Mouse (Mus musculus): ENCODE results near the gene C130074G19Rik. TPM values are rescaled to one million over a fixed set of nuclear protein-coding genes. Genes with fewer than 3 reads are reported as not detected.
A peak's percentile ranks its signal among the peaks of the same experiment; 100 is the strongest.

Gene C130074G19Rik
- polyA plus RNA-seq, 1 experiment from 2014 or later: 1.2 TPM

DNA sequence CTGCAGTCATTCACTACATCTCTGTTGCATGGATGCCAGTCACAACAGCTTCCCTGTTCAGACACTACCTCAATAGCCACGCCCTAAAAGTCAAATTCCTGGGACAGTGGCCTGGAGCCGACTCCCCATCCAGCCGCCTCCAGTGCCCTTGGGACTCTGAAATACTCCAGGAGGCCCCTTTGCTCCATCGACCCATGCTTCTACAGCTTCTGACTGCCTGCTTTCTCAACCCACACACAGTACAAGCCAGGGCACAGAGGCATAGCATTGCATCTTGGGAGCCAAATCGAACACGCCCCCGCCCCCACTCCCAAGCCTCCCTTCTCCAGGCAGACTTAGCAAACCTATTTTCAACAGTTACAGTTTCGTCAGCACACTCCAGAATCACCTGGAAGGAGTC, 53.1 kb downstream of the C130074G19Rik start:
- 89% methylated on average over 8 of the region's 8 CpGs for WGBS
- no peak overlapping the region for H3K9ac ChIP-seq (replicated peaks)
- ATAC-seq: no peak

DNA sequence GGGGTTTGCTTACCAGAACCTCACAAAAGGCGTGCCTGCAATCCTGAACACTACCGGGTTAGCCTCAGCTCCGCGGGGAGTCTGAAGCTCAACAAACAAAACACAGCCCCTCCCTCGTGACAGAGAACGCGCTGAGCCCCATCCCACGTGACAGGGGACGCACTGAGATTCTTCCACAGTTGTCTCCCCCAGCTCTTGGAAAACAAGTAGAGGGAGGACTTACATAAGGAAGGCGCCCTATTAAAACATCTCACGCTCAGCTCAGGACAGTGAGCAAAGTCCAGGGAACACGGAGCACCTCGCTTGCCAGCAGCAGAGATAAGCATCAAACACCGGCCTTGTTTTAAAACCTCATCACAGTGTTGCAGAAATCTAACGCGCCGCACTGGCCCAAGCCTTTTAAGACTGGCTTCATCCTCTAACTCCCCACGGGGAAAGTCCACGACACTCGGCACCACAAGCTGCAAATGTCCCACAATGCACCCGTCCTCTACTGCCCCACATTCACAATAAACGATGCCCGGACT, 55.8 kb downstream of the C130074G19Rik start:
- Histone ChIP-seq H3K4me2 (replicated peaks) (peak overlapping the region; percentile 48), H3K9me3 (no peaks in the 10 kb centered on the region), H3K27me3 (no peaks in the 10 kb centered on the region), H3K9ac (replicated peaks) (peak overlapping the region; percentile 48), H3K36me3 (peaks cover 24% of the 10 kb centered on the region), H3K27ac (peak overlapping the region; percentile 1; the same call in 1 of the 2 replicates), H3K4me3 (replicated peaks) (peak overlapping the region; percentile 25), H3K4me1 (replicated peaks) (peaks cover 15% of the 10 kb centered on the region)
- ATAC-seq: no peak
- 24% methylated on average over 23 of the region's 23 CpGs for WGBS

More for the DNA sequence above, 53.1 kb downstream of the C130074G19Rik start:
- Histone ChIP-seq H3K27me3 (no peaks in the 10 kb centered on the region), H3K4me2 (replicated peaks) (no peak overlapping the region), H3K27ac (no peak overlapping the region), H3K36me3 (peaks cover 38% of the 10 kb centered on the region), H3K4me3 (replicated peaks) (no peak overlapping the region), H3K4me1 (replicated peaks) (peaks cover 10% of the 10 kb centered on the region), H3K9me3 (no peaks in the 10 kb centered on the region)

DNA sequence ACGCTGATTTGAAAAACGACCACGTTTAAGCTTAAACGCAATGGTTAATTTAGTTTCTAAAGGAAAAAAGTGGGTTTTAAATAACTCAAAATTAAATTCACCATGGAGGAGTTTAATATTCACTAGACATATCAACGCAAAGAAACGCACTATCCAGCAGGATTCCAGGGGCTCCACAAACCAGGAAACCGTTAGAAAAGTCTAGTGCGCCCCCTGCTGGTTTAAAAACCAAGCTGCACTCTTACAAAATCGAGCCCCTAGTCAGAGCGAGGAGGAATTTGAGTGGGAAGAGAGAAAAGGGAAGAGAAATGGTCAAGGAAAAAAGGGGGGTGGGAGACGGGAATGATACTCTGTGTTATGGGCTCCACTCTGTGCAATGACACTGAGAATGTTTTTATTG, 57.9 kb downstream of the C130074G19Rik start:
- H3K4me3 ChIP-seq (replicated peaks): no peak overlapping the region
- H3K27ac ChIP-seq: no peak overlapping the region
- peak; percentile 19; the same call in 1 of the 2 replicates for ATAC-seq
- peaks cover 15% of the 10 kb centered on the region for H3K4me1 ChIP-seq (replicated peaks)
- 25% methylated on average over 11 of the region's 11 CpGs for WGBS
- H3K9ac ChIP-seq (replicated peaks): no peak overlapping the region
- 0 out of 2 replicates have a peak overlapping the region, but pooled peaks have one; percentile 7 for H3K4me2 ChIP-seq (replicated peaks)
- no peaks in the 10 kb centered on the region for H3K9me3 ChIP-seq
- H3K27me3 ChIP-seq: no peaks in the 10 kb centered on the region
- H3K36me3 ChIP-seq: peaks cover 14% of the 10 kb centered on the region

DNA sequence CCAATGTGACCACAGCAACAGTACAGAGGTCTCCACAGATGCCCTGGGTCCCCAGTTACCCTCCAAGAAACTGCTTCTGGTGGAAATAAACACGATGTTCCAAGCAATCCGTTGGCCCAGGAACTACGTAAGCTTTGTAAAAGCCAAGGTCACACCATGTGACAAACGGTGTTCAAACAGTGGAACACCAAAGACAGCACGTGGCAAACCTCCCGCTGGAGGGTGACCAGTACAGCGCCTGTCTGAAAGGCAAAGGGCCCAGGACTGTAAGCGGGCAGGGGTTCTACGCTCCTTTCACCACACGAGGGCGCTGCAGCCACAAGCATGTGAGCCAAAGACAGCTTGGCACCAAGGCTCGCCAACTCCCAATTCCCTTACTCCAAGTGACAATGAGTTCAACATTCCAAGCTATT, 58.6 kb downstream of the C130074G19Rik start:
- 5% methylated on average over 12 of the region's 12 CpGs for WGBS
- no peak overlapping the region for H3K27ac ChIP-seq
- ATAC-seq: peak; percentile 87
- no peak overlapping the region for H3K9ac ChIP-seq (replicated peaks)
- no peaks in the 10 kb centered on the region for H3K27me3 ChIP-seq
- H3K4me2 ChIP-seq (replicated peaks): peak overlapping the region; percentile 7; the same call in 1 of the 2 replicates
- H3K9me3 ChIP-seq: no peaks in the 10 kb centered on the region
- peaks cover 11% of the 10 kb centered on the region; the same call in 1 of the 2 replicates for H3K36me3 ChIP-seq
- peaks cover 15% of the 10 kb centered on the region for H3K4me1 ChIP-seq (replicated peaks)
- no peak overlapping the region for H3K4me3 ChIP-seq (replicated peaks)

DNA sequence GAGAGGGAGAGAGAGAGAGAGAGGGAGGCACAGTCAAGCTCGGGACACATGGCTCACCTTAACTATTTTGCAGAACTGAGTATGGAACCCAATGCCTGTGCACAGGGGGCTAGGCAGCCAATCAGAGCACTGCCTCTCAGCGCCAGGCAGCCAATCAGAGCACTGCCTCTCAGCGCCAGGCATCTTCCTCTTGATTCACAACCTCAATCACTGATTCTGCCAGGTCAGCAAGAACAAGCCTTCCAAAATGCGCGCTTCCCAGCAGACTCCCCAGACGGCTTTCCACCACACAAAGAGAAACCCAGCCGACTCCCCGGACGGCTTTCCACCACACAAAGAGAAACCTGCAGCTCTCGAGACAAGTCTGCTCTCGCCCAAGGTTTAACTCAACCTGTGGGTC, 60.3 kb downstream of the C130074G19Rik start:
- WGBS: 12% methylated on average over 11 of the region's 11 CpGs
- no peaks in the 10 kb centered on the region for H3K9me3 ChIP-seq
- no peak overlapping the region; the same call in 1 of the 2 replicates for H3K9ac ChIP-seq (replicated peaks)
- peak overlapping the region; percentile 42 for H3K4me2 ChIP-seq (replicated peaks)
- peaks cover 15% of the 10 kb centered on the region for H3K4me1 ChIP-seq (replicated peaks)
- peak; percentile 64; the same call in 1 of the 2 replicates for ATAC-seq
- H3K27me3 ChIP-seq: no peaks in the 10 kb centered on the region
- peaks cover 21% of the 10 kb centered on the region; the same call in 1 of the 2 replicates for H3K36me3 ChIP-seq
- no peak overlapping the region; the same call in 1 of the 2 replicates for H3K4me3 ChIP-seq (replicated peaks)
- no peak overlapping the region for H3K27ac ChIP-seq

MicroRNAs encoded within 50 kb of the gene (microRNA counts, 519-probe panel; counts per million panel counts)
- microRNA mmu-miR-1981: 4,681 counts per million, percentile 84 among the panel's probes with 10 or more counts

Small RNAs within 50 kb of the gene (microRNA-seq; reads per million reads assigned to microRNA genes)
- gene Mir1981: 56.5 reads per million, percentile 47 among the genes with 10 or more reads in this experiment

Other genes with a start within 250 kb of the C130074G19Rik start
- 1.1 and 1.4 TPM in 2 replicates for gene Hlx, start 150.6 kb downstream of the C130074G19Rik start, polyA plus RNA-seq (2015; fragmentation: Nextera tagmentation; extraction: Ambion mirVana)
- gene Marc1, start 71.9 kb downstream of the C130074G19Rik start, polyA plus RNA-seq (2015; fragmentation: Nextera tagmentation; extraction: Ambion mirVana): not detected in 2 replicates
- 93.0 and 95.2 TPM in 2 replicates for gene Marc2, start 36.8 kb downstream of the C130074G19Rik start, polyA plus RNA-seq (2015; fragmentation: Nextera tagmentation; extraction: Ambion mirVana)
- gene Mark1, start 116.4 kb upstream of the C130074G19Rik start, polyA plus RNA-seq (2015; fragmentation: Nextera tagmentation; extraction: Ambion mirVana): 13.0 TPM in 2 replicates

Data from midbrain, embryonic 13.5 days (tissue).